Mouse (Mus musculus): ENCODE results near the gene Bglap.
A peak's percentile ranks its signal among the peaks of the same experiment; 100 is the strongest.
"Not testable (repeated sequence)": the region's sequence is repeated elsewhere in the genome, so short reads cannot be mapped to it uniquely, and the experiment has no call there.

Bglap gene

GRCm38 (mm10) chr3:88393776-88394375 lies 9.6 kb upstream of the Bglap start:
- no peak for DNase-seq

- DNase-seq = not testable (repeated sequence)
These were observed 1.9 kb downstream of the Bglap start for GRCm38 (mm10) chr3:88382383-88382782.

- not testable (repeated sequence) for DNase-seq
These were observed 2.6 kb downstream of the Bglap start for GRCm38 (mm10) chr3:88381389-88382315.

GRCm38 (mm10) chr3:88378599-88378998 lies 5.7 kb downstream of the Bglap start, which contains the start of gene Bglap2:
Gene Bglap2 (minus strand): TSS chr3:88378699.
- DNase-seq = not testable (repeated sequence)

GRCm38 (mm10) chr3:88376644-88377043 lies 7.6 kb downstream of the Bglap start:
- not testable (repeated sequence) for DNase-seq

- not testable (repeated sequence) for DNase-seq
These were observed 8.3 kb downstream of the Bglap start for GRCm38 (mm10) chr3:88375750-88376626.

GRCm38 (mm10) chr3:88372643-88373042 lies 11.6 kb downstream of the Bglap start, which contains the start of gene Bglap3:
Gene Bglap3 (minus strand): TSS chr3:88372743.
- not testable (repeated sequence) for DNase-seq

- DNase-seq = not testable (repeated sequence)
These were observed 15.8 kb downstream of the Bglap start for GRCm38 (mm10) chr3:88368511-88368910.

- not testable (repeated sequence) for DNase-seq
These were observed 16.7 kb downstream of the Bglap start for GRCm38 (mm10) chr3:88367517-88367916.

- not testable (repeated sequence) for DNase-seq
These were observed 17.3 kb downstream of the Bglap start for GRCm38 (mm10) chr3:88366830-88367428.

- DNase-seq = no peak
These were observed 18.4 kb downstream of the Bglap start for GRCm38 (mm10) chr3:88365705-88366361.

GRCm38 (mm10) chr3:88364337-88364736 lies 19.9 kb downstream of the Bglap start, which contains the start of gene Paqr6:
Gene Paqr6 (plus strand): TSS chr3:88364584.
- no peak for DNase-seq

GRCm38 (mm10) chr3:88363700-88364099 lies 20.6 kb downstream of the Bglap start:
- DNase-seq = no peak

GRCm38 (mm10) chr3:88361612-88362313 lies 22.5 kb downstream of the Bglap start:
- DNase-seq = no peak

GRCm38 (mm10) chr3:88361096-88361495 lies 23.2 kb downstream of the Bglap start:
- no peak for DNase-seq

- DNase-seq = no peak
These were observed 24.3 kb downstream of the Bglap start for GRCm38 (mm10) chr3:88359989-88360388.

- no peak for DNase-seq
These were observed 24.7 kb downstream of the Bglap start for GRCm38 (mm10) chr3:88359584-88359983.

GRCm38 (mm10) chr3:88354396-88355165 lies 29.7 kb downstream of the Bglap start:
- peak; percentile 56 for DNase-seq

- DNase-seq = peak; percentile 76
These were observed 31.4 kb downstream of the Bglap start for GRCm38 (mm10) chr3:88352907-88353306.

- no peak for DNase-seq
These were observed 33.5 kb downstream of the Bglap start for GRCm38 (mm10) chr3:88350732-88351131.
